Mouse (Mus musculus) neural tube, embryonic 14.5 days (tissue): ENCODE data around the gene Kcnip3. TPM values are rescaled to one million over a fixed set of nuclear protein-coding genes. Genes with fewer than 3 reads are reported as not detected.

ENCODE experiments used
- ATAC-seq: fragments of 200-750 bp; cut with Nextera tagmentation; 2 replicates; pipeline ENCODE4 v1.8.0; 2017; ENCODE audit warnings: low read depth, mild to moderate bottlenecking, moderate TSS enrichment, moderate library complexity
- H3K27ac ChIP-seq: fragments of 300-500 bp; sonication (generic); 2 replicates; pipeline ENCODE4 v1.5.1; 2014; ENCODE audit warnings: low read depth, mild to moderate bottlenecking, control low read depth, low read length, moderate library complexity, mixed read lengths
- H3K27me3 ChIP-seq: fragments of 300-500 bp; sonication (generic); 2 replicates; pipeline ENCODE4 v1.6.1; 2014; ENCODE audit warnings: low read length; ENCODE audit not compliant: control insufficient read depth, insufficient read depth
- H3K36me3 ChIP-seq: fragments of 300-500 bp; sonication (generic); 2 replicates; pipeline ENCODE4 v1.6.1; 2014; ENCODE audit warnings: low read length, mixed read lengths; ENCODE audit not compliant: control insufficient read depth, insufficient read depth
- H3K4me1 ChIP-seq: fragments of 300-500 bp; sonication (generic); 2 replicates; pipeline ENCODE4 v1.6.1; 2014; ENCODE audit warnings: low read length; ENCODE audit not compliant: control insufficient read depth, insufficient read depth
- H3K4me2 ChIP-seq: fragments of 300-500 bp; sonication (generic); 2 replicates; pipeline ENCODE4 v1.6.1; 2014; ENCODE audit warnings: mild to moderate bottlenecking, low read depth, low read length, control low read depth
- H3K4me3 ChIP-seq: fragments of 300-500 bp; sonication (generic); 2 replicates; pipeline ENCODE4 v1.5.1; 2014; ENCODE audit warnings: low read depth, low read length, control low read depth, mixed read lengths
- H3K9ac ChIP-seq: fragments of 300-500 bp; sonication (generic); replicated peaks from 2 replicates; pipeline ENCODE4 v1.6.1; 2014; ENCODE audit warnings: low read depth, mild to moderate bottlenecking, control low read depth, low read length, mixed read lengths
- H3K9me3 ChIP-seq: fragments of 300-500 bp; sonication (generic); 2 replicates; pipeline ENCODE4 v1.6.1; 2016; ENCODE audit warnings: low read length; ENCODE audit not compliant: control insufficient read depth
- WGBS: fragments of 180-500 bp; shearing (Covaris S2); extraction: QIAGEN DNeasy Blood & Tissue Kit; methylation state at CpG from one replicate; pipeline ENCODE4 v1.1.7; 2014; 5-methylcytosine and 5-hydroxymethylcytosine counted together
- polyA plus RNA-seq: library from polyadenylated mRNA; unstranded; fragments of >200 nt; fragmentation: Nextera tagmentation; extraction: Ambion mirVana; gene quantifications from 2 replicates; pipeline ENCODE4 v1.2.1, GENCODE M21; 2014

Gene Kcnip3
- polyA plus RNA-seq: 9.2 and 12.6 TPM in 2 replicates

DNA sequence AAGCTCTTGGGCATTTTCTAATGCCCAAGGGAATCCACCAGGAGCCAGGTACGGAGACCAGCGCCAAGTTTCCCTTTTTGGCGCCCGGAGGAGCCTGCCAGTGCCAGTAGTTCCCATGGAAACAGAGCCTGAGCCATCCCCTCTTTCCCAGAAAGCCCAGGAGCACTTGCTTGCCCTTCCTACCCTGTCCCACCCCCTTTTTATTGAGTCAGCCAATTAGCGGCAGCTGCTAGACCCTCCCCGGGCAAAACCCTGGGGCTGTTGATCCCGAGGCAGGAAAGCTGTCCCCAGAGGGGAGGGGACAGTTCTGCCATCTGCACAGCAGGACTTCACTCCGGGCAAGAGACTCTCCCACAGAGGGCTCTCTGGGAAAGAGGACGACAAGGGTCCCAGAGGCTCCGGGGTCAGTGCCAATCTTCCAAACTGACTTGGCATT is at the start of gene Kcnip3:
TSS of gene Kcnip3 (minus strand) at position 89 of the 436 bp plus-strand sequence.
- Histone ChIP-seq H3K27ac (peak within 1 kb of the TSS; percentile 57), H3K4me1 (peaks cover 10% of the 10 kb centered on the region), H3K4me3 (peak within 1 kb of the TSS; percentile 29), H3K36me3 (no peaks in the 10 kb centered on the region), H3K4me2 (peak within 1 kb of the TSS; percentile 56), H3K27me3 (no peaks in the 10 kb centered on the region), H3K9ac (peak within 1 kb of the TSS; percentile 18), H3K9me3 (no peaks in the 10 kb centered on the region)
- 3% methylated on average over 10 of the region's 10 CpGs for WGBS
- ATAC-seq: peak; percentile 88

DNA sequence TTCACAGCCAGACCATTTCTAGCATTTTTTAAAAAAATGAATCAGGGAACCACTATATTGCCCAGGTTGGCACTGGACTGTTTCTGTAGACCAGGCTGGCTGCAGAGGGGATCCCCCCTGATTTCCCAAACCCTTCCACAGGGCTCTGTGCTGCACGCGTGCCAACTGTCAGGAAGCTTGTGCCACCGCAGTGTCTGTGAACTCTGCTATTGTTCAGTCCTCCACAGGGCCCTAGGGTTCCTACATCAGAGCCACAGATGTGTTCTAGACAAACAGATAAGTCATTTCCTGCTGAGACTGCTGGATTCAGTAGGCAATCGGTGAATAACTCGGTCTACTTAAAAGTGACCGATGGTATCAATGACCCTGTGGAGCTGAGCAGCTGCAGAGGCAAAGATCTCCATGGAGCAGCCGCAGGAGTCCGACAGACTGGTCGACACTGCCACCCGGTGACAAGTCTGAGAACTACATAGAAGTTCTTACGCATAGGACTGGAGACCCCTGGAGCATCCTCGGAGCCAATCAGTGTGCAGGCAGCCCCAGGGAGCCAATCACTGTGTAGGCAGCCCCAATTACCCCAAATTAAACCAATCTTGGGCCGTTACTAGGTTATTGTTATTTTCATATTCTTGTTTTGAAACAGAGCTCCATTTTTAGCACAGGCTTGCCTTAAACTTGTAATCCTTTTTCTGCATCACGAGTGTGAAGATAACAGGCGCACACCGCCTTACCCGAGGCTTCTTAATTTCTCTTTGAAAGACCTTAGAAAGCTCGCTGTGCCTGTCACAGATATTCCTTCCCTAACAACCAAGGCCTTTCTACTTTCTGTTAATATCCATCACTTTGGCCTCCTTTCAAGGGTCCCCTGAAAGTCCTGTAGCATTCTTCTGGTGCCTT is 37.4 kb upstream of the Kcnip3 start:
- Histone ChIP-seq H3K27me3 (no peaks in the 10 kb centered on the region), H3K36me3 (no peaks in the 10 kb centered on the region), H3K27ac (no peak overlapping the region), H3K4me3 (peak overlapping the region; percentile 17), H3K4me1 (no peaks in the 10 kb centered on the region), H3K9me3 (no peaks in the 10 kb centered on the region), H3K4me2 (peak overlapping the region; percentile 41), H3K9ac (0 out of 2 replicates have a peak overlapping the region, but pooled peaks have one; percentile 8)
- 9% methylated on average over 18 of the region's 18 CpGs for WGBS
- ATAC-seq: peak; percentile 100

DNA sequence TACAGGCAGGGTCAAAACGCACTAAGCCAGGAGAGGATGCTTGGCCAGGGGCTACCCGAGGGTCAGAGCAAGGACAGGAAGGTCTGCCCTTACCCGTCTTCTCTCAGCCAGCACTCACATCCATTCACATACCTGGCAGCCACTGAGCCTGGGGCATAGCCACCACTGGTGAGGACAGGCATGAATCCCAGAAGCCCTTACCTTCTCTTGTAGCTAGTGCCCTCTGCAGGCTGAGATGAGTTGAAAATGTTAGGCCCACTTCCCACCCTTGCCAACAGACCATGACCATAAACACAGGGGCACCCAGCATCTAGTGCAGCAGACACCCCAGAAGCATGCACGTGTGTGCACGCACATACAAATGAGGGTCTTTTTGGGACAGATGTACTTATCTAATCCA is 29.2 kb upstream of the Kcnip3 start:
- Histone ChIP-seq H3K27me3 (no peaks in the 10 kb centered on the region), H3K27ac (no peak overlapping the region), H3K4me3 (no peak overlapping the region), H3K9me3 (no peaks in the 10 kb centered on the region), H3K36me3 (no peaks in the 10 kb centered on the region), H3K4me1 (no peaks in the 10 kb centered on the region), H3K4me2 (no peak overlapping the region), H3K9ac (no peak overlapping the region)
- WGBS: 62% methylated on average over 5 of the region's 5 CpGs
- no peak; the same call in 1 of the 2 replicates for ATAC-seq

DNA sequence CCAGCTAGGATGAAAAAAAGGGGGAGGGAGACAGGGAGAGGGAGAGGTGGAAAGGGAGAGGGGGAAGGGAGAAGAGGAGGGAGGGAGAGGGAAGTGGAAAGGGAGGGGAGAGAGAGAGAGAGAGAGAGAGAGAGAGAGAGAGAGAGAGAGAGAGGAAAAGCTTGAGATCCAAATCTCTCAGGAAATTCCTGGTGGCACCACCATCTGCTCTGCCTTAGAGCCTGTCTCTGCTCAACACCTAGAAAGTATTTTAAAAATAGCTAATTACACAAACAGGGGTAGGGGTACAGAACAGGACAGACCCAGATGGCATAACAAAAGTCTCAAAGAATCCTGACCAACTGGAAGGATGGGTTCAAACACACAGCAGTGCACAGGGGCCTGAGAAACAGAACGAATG is 28.6 kb upstream of the Kcnip3 start:
- H3K4me1 ChIP-seq: no peaks in the 10 kb centered on the region
- no peak overlapping the region for H3K4me2 ChIP-seq
- 70% methylated on average over 1 of the region's 1 CpGs for whole genome bisulfite sequencing
- no peaks in the 10 kb centered on the region for H3K27me3 ChIP-seq
- ATAC-seq: no peak
- H3K9me3 ChIP-seq: no peaks in the 10 kb centered on the region
- no peak overlapping the region for H3K9ac ChIP-seq
- H3K36me3 ChIP-seq: no peaks in the 10 kb centered on the region
- H3K27ac ChIP-seq: no peak overlapping the region
- H3K4me3 ChIP-seq: no peak overlapping the region

DNA sequence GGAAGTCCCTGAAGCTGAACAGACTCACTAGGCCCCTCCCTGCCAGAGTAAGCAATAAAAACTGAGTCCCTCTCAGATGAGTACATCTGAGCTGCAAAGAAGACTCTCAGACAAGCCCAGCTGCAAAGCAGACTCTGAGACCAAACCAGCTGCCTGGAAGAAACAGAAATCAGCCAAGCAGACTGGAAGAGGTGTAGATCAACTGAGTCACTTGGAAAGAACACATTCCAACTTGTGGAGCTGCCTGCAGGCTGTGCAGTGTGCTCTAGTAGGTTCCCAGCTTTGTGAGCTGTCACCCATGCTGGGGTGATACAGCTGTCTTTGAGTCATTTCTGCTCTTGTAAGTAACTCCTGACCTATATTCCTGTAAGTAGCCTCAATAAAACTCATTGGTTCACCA is 27.8 kb upstream of the Kcnip3 start:
- Histone ChIP-seq H3K9ac (no peak overlapping the region), H3K36me3 (no peaks in the 10 kb centered on the region), H3K4me1 (no peaks in the 10 kb centered on the region), H3K27me3 (no peaks in the 10 kb centered on the region), H3K4me2 (no peak overlapping the region), H3K27ac (no peak overlapping the region), H3K4me3 (no peak overlapping the region), H3K9me3 (no peaks in the 10 kb centered on the region)
- ATAC-seq: no peak

DNA sequence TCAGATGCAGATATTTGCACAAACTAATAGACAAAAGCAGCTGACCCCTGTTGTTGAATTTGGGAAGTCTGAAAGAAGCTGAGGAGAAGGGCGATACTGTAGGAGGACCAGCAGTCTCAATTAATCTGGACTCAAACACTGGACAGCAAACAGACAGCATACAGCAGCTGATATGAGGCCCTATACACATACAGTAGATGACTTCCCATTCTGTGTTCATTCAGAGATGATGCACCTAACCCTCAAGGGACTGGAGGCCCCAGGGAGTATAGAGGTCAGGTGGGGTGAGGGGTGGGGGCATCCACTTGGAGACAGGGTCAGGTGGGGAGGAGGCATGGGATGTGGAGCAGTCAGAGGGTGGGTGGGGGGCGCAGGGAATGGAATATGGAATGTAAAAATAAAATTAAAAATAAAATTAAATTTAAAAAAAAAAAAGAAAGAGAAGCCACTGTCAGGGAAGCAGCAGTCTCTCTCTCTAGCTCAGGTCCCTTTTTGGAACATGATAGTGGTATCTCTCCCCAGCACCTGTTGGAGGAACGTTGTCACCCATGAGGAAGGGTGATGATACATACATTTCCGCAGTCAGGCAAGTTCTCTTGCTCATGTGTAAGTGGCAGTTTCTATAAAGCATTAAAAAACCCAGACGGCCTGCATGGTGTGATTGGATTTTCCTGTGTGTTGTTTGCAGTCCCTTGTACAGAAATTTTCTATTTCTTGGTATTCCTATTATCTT is 26.6 kb upstream of the Kcnip3 start:
- H3K9ac ChIP-seq: no peak overlapping the region
- no peaks in the 10 kb centered on the region for H3K36me3 ChIP-seq
- H3K27ac ChIP-seq: no peak overlapping the region
- 85% methylated on average over 5 of the region's 5 CpGs for WGBS
- no peak overlapping the region for H3K4me2 ChIP-seq
- no peaks in the 10 kb centered on the region for H3K4me1 ChIP-seq
- H3K27me3 ChIP-seq: no peaks in the 10 kb centered on the region
- H3K4me3 ChIP-seq: no peak overlapping the region
- no peak for ATAC-seq
- H3K9me3 ChIP-seq: no peaks in the 10 kb centered on the region

DNA sequence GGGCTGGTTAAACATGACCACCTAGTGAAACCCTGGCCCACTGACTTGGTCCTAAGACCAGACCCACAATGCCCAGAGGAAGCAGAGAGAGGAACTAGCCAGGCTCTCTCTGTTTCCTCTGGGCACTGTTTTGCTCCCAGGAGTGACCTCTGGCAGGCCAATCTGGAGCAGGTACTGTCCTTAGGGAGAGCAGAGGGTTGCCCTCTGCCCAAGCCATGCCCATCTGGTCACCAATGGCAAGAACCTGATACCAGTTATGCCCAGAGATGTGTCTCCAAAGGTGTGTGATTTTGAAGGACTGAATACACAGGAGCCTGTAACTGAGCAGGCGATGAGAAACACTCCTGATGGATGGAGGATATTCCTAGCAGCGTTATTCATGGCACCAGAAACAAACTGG is 19.8 kb upstream of the Kcnip3 start:
- 95% methylated on average over 2 of the region's 2 CpGs for WGBS
- H3K36me3 ChIP-seq: no peaks in the 10 kb centered on the region
- H3K4me2 ChIP-seq: no peak overlapping the region
- H3K9ac ChIP-seq: no peak overlapping the region
- H3K4me3 ChIP-seq: no peak overlapping the region
- H3K27me3 ChIP-seq: peaks cover 38% of the 10 kb centered on the region
- no peak for ATAC-seq
- H3K27ac ChIP-seq: no peak overlapping the region
- H3K4me1 ChIP-seq: no peaks in the 10 kb centered on the region
- no peaks in the 10 kb centered on the region for H3K9me3 ChIP-seq

DNA sequence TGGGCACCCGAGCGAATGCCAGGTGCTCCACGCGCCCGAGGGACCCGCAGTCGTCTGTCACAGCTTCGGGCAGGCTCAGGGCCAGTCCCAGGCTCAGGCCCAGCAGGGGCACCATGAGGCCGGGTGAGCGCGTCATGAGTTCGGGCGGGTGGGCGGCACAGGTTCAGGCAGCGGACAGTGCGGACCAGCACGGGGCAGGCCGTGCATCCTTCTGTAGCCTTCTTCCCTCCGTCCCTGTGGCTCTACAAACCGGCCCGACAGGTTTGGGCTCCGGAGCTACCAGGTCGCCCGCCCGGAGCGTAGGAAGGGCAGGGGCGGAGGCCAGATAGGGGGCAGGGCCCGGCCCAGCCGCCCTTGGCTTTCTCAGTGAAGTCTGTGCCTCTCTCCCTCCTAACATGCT is 19.3 kb upstream of the Kcnip3 start, which contains the start of gene Prom2:
TSS of gene Prom2 (minus strand) at position 283 of the 400 bp plus-strand sequence.
- H3K9me3 ChIP-seq: no peaks in the 10 kb centered on the region
- ATAC-seq: no peak
- WGBS: 3% methylated on average over 29 of the region's 29 CpGs
- H3K27ac ChIP-seq: no peak within 1 kb of the TSS
- no peak within 1 kb of the TSS for H3K4me3 ChIP-seq
- peaks cover 38% of the 10 kb centered on the region for H3K27me3 ChIP-seq
- H3K4me2 ChIP-seq: peak within 1 kb of the TSS; percentile 20; the same call in 1 of the 2 replicates
- H3K36me3 ChIP-seq: no peaks in the 10 kb centered on the region
- H3K4me1 ChIP-seq: no peaks in the 10 kb centered on the region
- no peak within 1 kb of the TSS for H3K9ac ChIP-seq

DNA sequence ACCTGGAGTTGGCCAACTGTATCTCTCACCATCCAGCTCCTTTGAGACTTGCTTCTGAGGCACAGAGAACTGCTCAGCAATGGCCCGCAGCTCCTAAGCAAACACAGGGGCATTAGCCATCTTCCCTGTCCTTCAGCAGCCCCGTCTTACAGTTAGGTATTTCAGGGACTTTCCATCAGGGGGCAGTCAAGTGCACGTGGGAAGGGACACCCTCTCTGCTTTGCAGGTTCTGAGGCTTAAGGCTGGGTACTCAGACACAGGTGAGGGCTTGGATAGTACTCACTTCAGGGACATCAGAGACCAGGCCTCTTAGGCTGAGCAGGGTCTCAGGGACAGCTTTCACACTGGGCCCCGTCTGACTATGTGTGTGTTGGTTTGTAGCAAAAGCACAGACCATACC is 17.6 kb upstream of the Kcnip3 start:
- H3K4me1 ChIP-seq: no peaks in the 10 kb centered on the region
- no peaks in the 10 kb centered on the region for H3K9me3 ChIP-seq
- H3K4me3 ChIP-seq: no peak overlapping the region
- no peak for ATAC-seq
- H3K36me3 ChIP-seq: no peaks in the 10 kb centered on the region
- H3K9ac ChIP-seq: no peak overlapping the region
- no peak overlapping the region for H3K4me2 ChIP-seq
- 20% methylated on average over 4 of the region's 4 CpGs for WGBS
- peaks cover 38% of the 10 kb centered on the region for H3K27me3 ChIP-seq
- H3K27ac ChIP-seq: no peak overlapping the region
